Mouse (Mus musculus) neural tube, embryonic 13.5 days (tissue): ENCODE results near the gene Sec22a. TPM values are rescaled to one million over a fixed set of nuclear protein-coding genes. Genes with fewer than 3 reads are reported as not detected.

ENCODE experiments used
- ATAC-seq: fragments of 200-750 bp; cut with Nextera tagmentation; 2 replicates; pipeline ENCODE4 v1.8.0; 2017; ENCODE audit warnings: low read depth, mild to moderate bottlenecking, moderate TSS enrichment, moderate library complexity
- H3K27ac ChIP-seq: fragments of 300-500 bp; sonication (generic); replicated peaks from 2 replicates; pipeline ENCODE4 v1.5.1; 2015; ENCODE audit warnings: moderate library complexity, mild to moderate bottlenecking, inconsistent platforms
- H3K27me3 ChIP-seq: fragments of 300-500 bp; sonication (generic); 2 replicates; pipeline ENCODE4 v1.6.1; 2015; ENCODE audit warnings: mild to moderate bottlenecking, inconsistent platforms
- H3K36me3 ChIP-seq: fragments of 300-500 bp; sonication (generic); 2 replicates; pipeline ENCODE4 v1.6.1; 2015; ENCODE audit warnings: mild to moderate bottlenecking, inconsistent platforms
- H3K4me1 ChIP-seq: fragments of 300-500 bp; sonication (generic); replicated peaks from 2 replicates; pipeline ENCODE4 v1.6.1; 2015; ENCODE audit warnings: inconsistent platforms
- H3K4me2 ChIP-seq: fragments of 300-500 bp; sonication (generic); 2 replicates; pipeline ENCODE4 v1.6.1; 2015; ENCODE audit warnings: inconsistent platforms, mild to moderate bottlenecking, moderate library complexity
- H3K4me3 ChIP-seq: fragments of 300-500 bp; sonication (generic); 2 replicates; pipeline ENCODE4 v1.5.1; 2015; ENCODE audit warnings: mild to moderate bottlenecking, inconsistent platforms
- H3K9ac ChIP-seq: fragments of 300-500 bp; sonication (generic); 2 replicates; pipeline ENCODE4 v1.6.1; 2015; ENCODE audit warnings: moderate library complexity, mild to moderate bottlenecking, inconsistent platforms
- H3K9me3 ChIP-seq: fragments of 300-500 bp; sonication (generic); 2 replicates; pipeline ENCODE4 v1.6.1; 2016; ENCODE audit warnings: inconsistent platforms
- WGBS: fragments of 180-500 bp; shearing (Covaris S2); methylation state at CpG from one replicate; pipeline ENCODE4 v1.1.7; 2015; 5-methylcytosine and 5-hydroxymethylcytosine counted together
- polyA plus RNA-seq: library from polyadenylated mRNA; unstranded; fragments of >200 nt; fragmentation: Nextera tagmentation; extraction: Ambion mirVana; gene quantifications from 2 replicates; pipeline ENCODE4 v1.2.1, GENCODE M21; 2015

Gene Sec22a
- polyA plus RNA-seq, 1 experiment from 2014 or later = 39.2 TPM

GRCm38 (mm10) chr16:35308486-35309143 is 55.1 kb downstream of the Sec22a start:
- H3K9ac ChIP-seq = no peak overlapping the region
- H3K9me3 ChIP-seq = no peaks in the 10 kb centered on the region
- no peak for ATAC-seq
- no peak overlapping the region for H3K4me2 ChIP-seq
- H3K27ac ChIP-seq = no peak overlapping the region
- no peaks in the 10 kb centered on the region for H3K27me3 ChIP-seq
- peaks cover 21% of the 10 kb centered on the region for H3K36me3 ChIP-seq
- 92% methylated on average over 6 of the region's 6 CpGs for WGBS
- no peak overlapping the region for H3K4me3 ChIP-seq
- peaks cover 15% of the 10 kb centered on the region for H3K4me1 ChIP-seq

GRCm38 (mm10) chr16:35308016-35308415 is 55.7 kb downstream of the Sec22a start:
- Histone ChIP-seq H3K27me3 (no peaks in the 10 kb centered on the region), H3K9me3 (no peaks in the 10 kb centered on the region), H3K27ac (no peak overlapping the region), H3K36me3 (peaks cover 25% of the 10 kb centered on the region), H3K4me2 (no peak overlapping the region), H3K4me1 (peaks cover 15% of the 10 kb centered on the region), H3K9ac (no peak overlapping the region), H3K4me3 (no peak overlapping the region)
- WGBS = 86% methylated on average over 6 of the region's 6 CpGs
- no peak for ATAC-seq

GRCm38 (mm10) chr16:35307331-35307730 is 56.4 kb downstream of the Sec22a start:
- Histone ChIP-seq H3K9ac (no peak overlapping the region), H3K9me3 (no peaks in the 10 kb centered on the region), H3K27me3 (no peaks in the 10 kb centered on the region), H3K4me3 (no peak overlapping the region), H3K4me2 (no peak overlapping the region), H3K4me1 (peaks cover 13% of the 10 kb centered on the region), H3K27ac (no peak overlapping the region), H3K36me3 (peaks cover 32% of the 10 kb centered on the region)
- 91% methylated on average over 2 of the region's 2 CpGs for WGBS
- no peak for ATAC-seq

GRCm38 (mm10) chr16:35306631-35307030 is 57.1 kb downstream of the Sec22a start:
- Histone ChIP-seq H3K4me3 (no peak overlapping the region), H3K27ac (no peak overlapping the region), H3K9me3 (no peaks in the 10 kb centered on the region), H3K27me3 (no peaks in the 10 kb centered on the region), H3K36me3 (peaks cover 38% of the 10 kb centered on the region), H3K4me1 (peaks cover 6% of the 10 kb centered on the region), H3K9ac (no peak overlapping the region), H3K4me2 (no peak overlapping the region)
- WGBS = 85% methylated on average over 2 of the region's 2 CpGs
- ATAC-seq = no peak

GRCm38 (mm10) chr16:35305226-35305625 is 58.5 kb downstream of the Sec22a start:
- Histone ChIP-seq H3K9me3 (no peaks in the 10 kb centered on the region), H3K4me2 (no peak overlapping the region), H3K4me1 (no peaks in the 10 kb centered on the region), H3K36me3 (peaks cover 39% of the 10 kb centered on the region), H3K4me3 (no peak overlapping the region), H3K9ac (no peak overlapping the region), H3K27ac (no peak overlapping the region), H3K27me3 (no peaks in the 10 kb centered on the region)
- WGBS = 86% methylated on average over 7 of the region's 7 CpGs
- ATAC-seq = no peak

GRCm38 (mm10) chr16:35304416-35304815 is 59.3 kb downstream of the Sec22a start:
- peaks cover 46% of the 10 kb centered on the region for H3K36me3 ChIP-seq
- H3K4me1 ChIP-seq = no peaks in the 10 kb centered on the region
- no peaks in the 10 kb centered on the region for H3K27me3 ChIP-seq
- no peak overlapping the region for H3K9ac ChIP-seq
- 89% methylated on average over 5 of the region's 5 CpGs for whole genome bisulfite sequencing
- no peak for ATAC-seq
- no peak overlapping the region for H3K27ac ChIP-seq
- H3K9me3 ChIP-seq = no peaks in the 10 kb centered on the region
- no peak overlapping the region for H3K4me3 ChIP-seq
- no peak overlapping the region for H3K4me2 ChIP-seq

- Histone ChIP-seq H3K4me2 (no peak overlapping the region), H3K9ac (no peak overlapping the region), H3K36me3 (peaks cover 52% of the 10 kb centered on the region), H3K4me3 (no peak overlapping the region), H3K27me3 (no peaks in the 10 kb centered on the region), H3K9me3 (no peaks in the 10 kb centered on the region), H3K27ac (no peak overlapping the region), H3K4me1 (no peaks in the 10 kb centered on the region)
- ATAC-seq = no peak
- 89% methylated on average over 6 of the region's 6 CpGs for WGBS
Measured at GRCm38 (mm10) chr16:35303721-35304120, 60.0 kb downstream of the Sec22a start.

GRCm38 (mm10) chr16:35302441-35303280 is 61.1 kb downstream of the Sec22a start:
- H3K4me2 ChIP-seq = no peak overlapping the region
- H3K9ac ChIP-seq = no peak overlapping the region
- H3K4me3 ChIP-seq = no peak overlapping the region
- no peak overlapping the region for H3K27ac ChIP-seq
- H3K4me1 ChIP-seq = no peaks in the 10 kb centered on the region
- whole genome bisulfite sequencing = 52% methylated on average over 7 of the region's 7 CpGs
- H3K9me3 ChIP-seq = no peaks in the 10 kb centered on the region
- no peak for ATAC-seq
- no peaks in the 10 kb centered on the region for H3K27me3 ChIP-seq
- peaks cover 61% of the 10 kb centered on the region for H3K36me3 ChIP-seq

GRCm38 (mm10) chr16:35300156-35300555 is 63.6 kb downstream of the Sec22a start:
- no peak overlapping the region for H3K4me2 ChIP-seq
- H3K9ac ChIP-seq = no peak overlapping the region
- WGBS = 96% methylated on average over 4 of the region's 6 CpGs
- H3K4me3 ChIP-seq = no peak overlapping the region
- H3K9me3 ChIP-seq = no peaks in the 10 kb centered on the region
- no peak for ATAC-seq
- H3K27ac ChIP-seq = no peak overlapping the region
- H3K36me3 ChIP-seq = peaks cover 65% of the 10 kb centered on the region
- H3K27me3 ChIP-seq = no peaks in the 10 kb centered on the region
- no peaks in the 10 kb centered on the region; the same call in 1 of the 2 replicates for H3K4me1 ChIP-seq

- Histone ChIP-seq H3K27me3 (no peaks in the 10 kb centered on the region), H3K27ac (no peak overlapping the region), H3K4me2 (no peak overlapping the region), H3K9me3 (no peaks in the 10 kb centered on the region), H3K9ac (no peak overlapping the region), H3K4me3 (no peak overlapping the region), H3K4me1 (no peaks in the 10 kb centered on the region; the same call in 1 of the 2 replicates), H3K36me3 (peaks cover 58% of the 10 kb centered on the region)
- WGBS = 87% methylated on average over 5 of the region's 5 CpGs
- ATAC-seq = no peak
Measured at GRCm38 (mm10) chr16:35297786-35298185, 65.9 kb downstream of the Sec22a start.

- H3K9ac ChIP-seq = no peak overlapping the region
- H3K36me3 ChIP-seq = peaks cover 65% of the 10 kb centered on the region
- H3K4me1 ChIP-seq = 0 out of 2 replicates have a peak, but pooled peaks cover 6% of the 10 kb centered on the region
- 87% methylated on average over 5 of the region's 5 CpGs for WGBS
- no peaks in the 10 kb centered on the region for H3K27me3 ChIP-seq
- no peak overlapping the region for H3K27ac ChIP-seq
- no peak overlapping the region for H3K4me3 ChIP-seq
- no peaks in the 10 kb centered on the region for H3K9me3 ChIP-seq
- no peak overlapping the region for H3K4me2 ChIP-seq
- ATAC-seq = no peak
Measured at GRCm38 (mm10) chr16:35287244-35287643, 76.5 kb downstream of the Sec22a start.

- Histone ChIP-seq H3K4me2 (no peak overlapping the region), H3K4me3 (no peak overlapping the region), H3K27me3 (no peaks in the 10 kb centered on the region), H3K27ac (no peak overlapping the region), H3K9me3 (no peaks in the 10 kb centered on the region), H3K4me1 (0 out of 2 replicates have a peak, but pooled peaks cover 5% of the 10 kb centered on the region), H3K9ac (no peak overlapping the region), H3K36me3 (peaks cover 57% of the 10 kb centered on the region)
- no peak for ATAC-seq
- 82% methylated on average over 9 of the region's 9 CpGs for WGBS
Measured at GRCm38 (mm10) chr16:35285821-35286220, 77.9 kb downstream of the Sec22a start.
